Mouse (Mus musculus): Measurements from ENCODE around the gene Nr1d1.

Nr1d1 gene

DNA sequence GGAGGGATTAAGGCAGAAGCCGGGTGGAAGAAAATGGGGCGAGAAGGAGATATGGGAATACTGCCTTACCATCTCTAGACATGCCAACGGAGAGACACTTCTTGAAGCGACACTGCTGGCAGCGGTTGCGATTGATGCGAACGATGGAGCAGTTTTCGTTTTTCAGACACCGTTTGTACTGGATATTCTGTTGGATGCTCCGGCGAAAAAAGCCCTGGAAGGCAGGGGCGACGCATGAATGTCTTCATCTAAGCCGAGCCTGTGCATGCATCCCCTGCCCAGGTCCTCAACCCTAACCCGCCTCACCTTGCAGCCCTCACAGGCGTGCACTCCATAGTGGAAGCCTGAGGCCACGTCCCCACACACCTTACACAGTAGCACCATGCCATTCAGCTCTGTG is 4.0 kb downstream of the Nr1d1 start:
- in situ Hi-C loops (cut with MboI) = no loop called here

DNA sequence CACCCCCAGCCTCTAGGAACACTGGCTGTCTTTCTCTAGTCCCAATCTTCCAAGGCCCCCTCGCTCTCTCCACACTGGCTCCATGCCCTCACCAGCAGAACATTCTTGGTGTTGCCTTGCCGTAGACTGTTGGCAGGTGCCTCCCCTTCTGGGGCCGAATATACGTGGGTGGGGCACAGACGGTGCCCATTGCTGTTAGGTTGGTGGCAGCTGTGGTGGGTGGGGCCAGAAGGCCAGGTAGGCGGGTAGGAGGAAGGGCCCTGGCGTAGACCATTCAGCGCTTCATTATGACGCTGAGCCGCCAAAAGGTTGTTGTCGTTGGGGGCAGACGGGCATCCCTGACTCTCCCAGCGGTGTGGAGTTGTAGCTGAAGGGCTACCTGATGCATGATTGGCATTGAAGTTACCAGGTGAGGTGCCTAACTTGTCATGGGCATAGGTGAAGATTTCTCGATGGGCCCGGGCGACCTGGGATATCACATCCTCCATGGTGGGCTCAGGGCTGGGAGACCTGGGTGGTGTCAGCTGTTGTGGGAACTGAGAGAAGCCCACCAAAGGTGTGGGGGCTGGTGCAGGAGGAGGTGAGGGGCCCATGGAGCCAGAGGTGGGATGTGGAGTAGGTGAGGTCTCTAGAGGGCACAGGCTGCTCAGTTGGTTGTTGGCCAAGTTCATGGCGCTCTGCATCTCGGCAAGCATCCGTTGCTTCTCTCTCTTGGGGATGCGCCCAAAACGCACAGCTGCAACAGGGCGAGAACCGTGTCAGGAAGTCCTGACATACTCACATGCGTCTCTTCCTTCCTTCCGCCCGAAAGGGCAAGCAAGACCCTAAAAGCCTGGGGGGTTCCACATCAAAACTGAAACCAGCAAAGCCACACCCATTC is 4.8 kb downstream of the Nr1d1 start:
- in situ Hi-C loops (cut with MboI) = no loop called here

DNA sequence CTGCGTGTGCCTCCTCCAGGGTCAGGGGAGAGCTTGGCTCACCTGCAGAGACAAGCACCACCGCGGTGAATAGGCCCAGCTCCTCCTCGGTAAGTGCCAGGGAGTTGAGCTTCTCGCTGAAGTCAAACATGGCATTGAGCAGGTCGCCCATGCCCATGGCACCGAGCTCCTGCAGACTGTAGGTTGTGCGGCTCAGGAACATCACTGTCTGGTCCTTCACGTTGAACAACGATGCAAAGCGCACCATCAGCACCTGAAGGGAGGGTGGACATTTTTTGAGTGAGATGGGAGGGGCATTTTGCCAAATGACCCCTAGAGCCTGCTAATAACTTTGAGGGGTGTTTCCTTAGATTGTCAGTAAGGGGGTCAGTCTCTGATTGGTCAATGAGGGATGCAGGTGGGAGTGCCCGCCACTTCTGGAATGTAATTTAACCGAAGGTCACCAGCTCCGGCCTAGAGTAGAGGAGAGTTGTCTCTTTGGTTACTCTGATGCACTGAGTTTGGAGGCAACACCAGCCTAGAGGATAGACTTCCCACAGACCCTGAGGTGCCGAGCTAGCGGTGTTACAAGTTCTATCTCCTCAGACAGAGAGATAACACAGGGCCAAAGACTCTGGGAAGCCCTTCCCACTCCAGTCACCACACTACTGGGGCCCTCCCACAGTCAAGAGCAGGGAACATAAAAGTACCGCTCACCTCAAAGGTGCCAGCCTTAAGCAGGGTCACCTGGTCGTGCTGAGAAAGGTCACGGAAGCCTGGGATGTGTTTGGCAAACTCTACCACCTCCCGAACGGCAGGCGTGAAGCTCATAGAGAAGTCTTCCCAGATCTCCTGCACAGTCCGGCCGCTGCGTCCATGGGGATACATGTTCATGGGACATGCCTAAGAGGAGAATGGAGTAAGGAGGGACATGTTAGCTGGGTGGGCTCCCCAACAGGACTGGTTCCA is 5.9 kb downstream of the Nr1d1 start:
- in situ Hi-C loops (cut with MboI) = no loop called here

GRCm38 (mm10) chr11:98768127-98769006 is 6.8 kb downstream of the Nr1d1 start:
- in situ Hi-C loops (cut with MboI) = no loop called here

DNA sequence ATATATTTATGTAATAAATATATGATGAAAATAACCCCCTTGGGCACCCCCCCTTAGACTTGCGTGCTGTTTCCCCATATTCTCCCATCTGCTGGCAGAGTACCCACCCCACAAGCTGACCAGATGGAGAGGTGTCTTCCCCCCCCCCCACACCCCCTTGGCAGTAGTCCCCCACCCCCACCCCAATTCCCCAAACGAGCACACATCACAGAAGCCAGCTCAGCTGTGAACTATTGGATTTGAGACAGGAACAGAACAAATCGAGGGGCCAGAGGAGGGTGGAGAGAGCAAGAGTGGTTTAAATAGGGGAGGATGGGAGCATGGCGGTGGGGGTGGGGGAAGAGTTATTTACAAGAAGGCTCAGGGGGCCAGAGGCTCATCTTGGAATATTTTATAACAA is 7.4 kb downstream of the Nr1d1 start:
- in situ Hi-C loops (cut with MboI) = no loop called here

- in situ Hi-C loops (cut with MboI) = no loop called here
Measured at GRCm38 (mm10) chr11:98767276-98767675, 7.9 kb downstream of the Nr1d1 start.

GRCm38 (mm10) chr11:98766816-98767215 is 8.3 kb downstream of the Nr1d1 start:
- in situ Hi-C loops (cut with MboI) = no loop called here

DNA sequence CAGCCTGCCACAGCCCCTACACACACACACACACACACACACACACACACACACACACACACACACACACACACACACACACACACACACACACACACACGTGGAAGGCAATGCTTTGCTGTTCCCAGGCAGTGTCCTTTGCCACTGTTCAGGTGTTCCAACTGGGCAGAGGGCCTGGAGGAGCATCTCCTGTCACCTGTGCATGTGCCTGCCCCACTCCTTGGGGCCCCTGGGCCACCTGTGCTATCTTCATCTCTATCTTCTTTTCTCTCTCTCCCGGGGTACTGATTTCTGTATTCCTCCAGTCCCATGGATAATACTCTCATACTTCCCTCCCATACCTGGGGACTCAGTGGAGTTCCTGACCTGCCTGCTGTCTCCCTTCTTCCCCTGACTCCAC is 8.8 kb downstream of the Nr1d1 start:
- in situ Hi-C loops (cut with MboI) = no loop called here

GRCm38 (mm10) chr11:98765421-98766309 is 9.5 kb downstream of the Nr1d1 start:
- in situ Hi-C loops (cut with MboI) = no loop called here

GRCm38 (mm10) chr11:98764746-98765145 is 10.4 kb downstream of the Nr1d1 start:
- in situ Hi-C loops (cut with MboI) = no loop called here

- in situ Hi-C loops (cut with MboI) = no loop called here
Measured at GRCm38 (mm10) chr11:98764091-98764490, 11.0 kb downstream of the Nr1d1 start.

DNA sequence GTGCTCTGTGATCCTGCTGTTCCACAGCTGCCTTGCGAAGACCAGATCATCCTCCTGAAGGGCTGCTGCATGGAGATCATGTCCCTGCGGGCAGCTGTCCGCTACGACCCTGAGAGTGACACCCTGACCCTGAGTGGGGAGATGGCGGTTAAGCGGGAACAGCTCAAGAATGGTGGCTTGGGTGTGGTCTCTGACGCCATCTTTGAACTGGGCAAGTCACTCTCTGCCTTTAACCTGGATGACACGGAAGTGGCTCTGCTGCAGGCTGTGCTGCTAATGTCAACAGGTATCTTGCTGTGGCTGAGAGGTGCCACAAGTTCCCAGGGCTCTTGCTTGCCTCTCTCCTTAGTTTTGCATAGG is 11.7 kb downstream of the Nr1d1 start:
- in situ Hi-C loops (cut with MboI) = no loop called here

DNA sequence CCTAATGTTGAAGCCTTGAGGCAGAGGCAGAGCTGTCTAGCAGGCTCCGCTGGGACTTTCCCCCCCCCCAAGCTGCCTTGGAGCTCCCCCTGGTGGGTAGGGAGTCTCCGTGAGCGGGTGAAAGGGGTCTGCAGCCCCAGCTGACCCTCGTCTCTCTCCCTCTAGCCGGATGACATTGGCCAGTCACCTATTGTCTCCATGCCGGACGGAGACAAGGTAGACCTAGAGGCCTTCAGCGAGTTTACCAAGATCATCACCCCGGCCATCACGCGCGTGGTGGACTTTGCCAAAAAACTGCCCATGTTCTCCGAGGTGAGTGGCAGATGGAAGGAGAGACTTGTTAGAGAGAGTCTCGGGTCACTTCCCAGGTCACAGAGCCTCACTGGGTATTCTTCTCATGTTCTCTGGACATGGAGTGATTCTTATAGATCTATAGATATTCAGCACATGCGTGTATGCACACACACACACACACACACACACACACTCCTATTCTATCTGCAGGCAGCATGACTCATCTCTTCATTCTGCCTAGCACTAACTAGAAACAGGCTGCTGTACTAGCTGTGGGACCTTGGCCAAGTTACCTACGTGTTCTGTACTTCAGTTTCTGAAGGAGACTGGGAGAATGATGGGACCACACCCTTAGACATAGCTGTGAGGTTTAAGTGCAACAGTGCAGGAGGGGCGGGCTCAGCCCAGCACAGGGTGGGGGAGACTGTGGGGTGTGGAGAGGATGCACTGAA is 12.2 kb downstream of the Nr1d1 start:
- in situ Hi-C loops (cut with MboI) = no loop called here

DNA sequence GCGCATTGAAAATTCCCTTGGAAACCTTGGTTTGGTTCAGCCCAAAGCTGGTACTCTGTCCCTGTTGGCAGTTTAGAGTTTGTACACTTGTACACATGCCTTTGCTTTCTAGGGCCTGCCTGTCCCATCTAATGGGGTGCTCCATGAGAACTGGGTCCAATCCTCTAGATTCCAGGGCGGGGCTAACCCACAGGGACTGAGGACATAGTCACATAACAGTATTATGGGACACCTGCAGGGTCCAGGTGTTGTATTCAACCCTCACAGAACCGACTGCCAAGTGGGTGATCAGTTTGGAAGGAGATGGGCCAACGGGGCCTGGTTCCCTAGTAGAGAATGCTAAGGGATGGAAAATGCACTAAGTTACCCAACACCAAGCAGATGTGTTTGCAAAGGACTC is 13.2 kb downstream of the Nr1d1 start:
- in situ Hi-C loops (cut with MboI) = no loop called here

DNA sequence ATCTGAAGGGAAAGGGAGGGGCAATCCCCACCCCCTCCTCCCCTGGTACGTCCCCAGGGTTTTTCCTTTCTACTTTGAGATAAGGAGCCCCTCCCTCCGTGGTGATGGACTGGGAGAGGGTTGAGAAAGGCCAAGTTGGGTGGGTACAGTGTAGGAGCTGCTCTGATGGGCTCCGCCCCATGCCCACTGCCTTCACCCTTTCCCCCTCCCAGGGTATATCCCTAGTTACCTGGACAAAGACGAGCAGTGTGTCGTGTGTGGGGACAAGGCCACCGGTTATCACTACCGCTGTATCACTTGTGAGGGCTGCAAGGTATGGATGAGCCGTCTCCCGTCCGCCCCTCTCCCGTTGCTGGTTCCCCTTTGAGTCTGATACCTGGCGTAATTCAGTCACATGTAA is 18.4 kb downstream of the Nr1d1 start:
- in situ Hi-C loops (cut with MboI) = no loop called here

- in situ Hi-C loops (cut with MboI) = no loop called here
Measured at GRCm38 (mm10) chr11:98755726-98756380, 19.3 kb downstream of the Nr1d1 start.

DNA sequence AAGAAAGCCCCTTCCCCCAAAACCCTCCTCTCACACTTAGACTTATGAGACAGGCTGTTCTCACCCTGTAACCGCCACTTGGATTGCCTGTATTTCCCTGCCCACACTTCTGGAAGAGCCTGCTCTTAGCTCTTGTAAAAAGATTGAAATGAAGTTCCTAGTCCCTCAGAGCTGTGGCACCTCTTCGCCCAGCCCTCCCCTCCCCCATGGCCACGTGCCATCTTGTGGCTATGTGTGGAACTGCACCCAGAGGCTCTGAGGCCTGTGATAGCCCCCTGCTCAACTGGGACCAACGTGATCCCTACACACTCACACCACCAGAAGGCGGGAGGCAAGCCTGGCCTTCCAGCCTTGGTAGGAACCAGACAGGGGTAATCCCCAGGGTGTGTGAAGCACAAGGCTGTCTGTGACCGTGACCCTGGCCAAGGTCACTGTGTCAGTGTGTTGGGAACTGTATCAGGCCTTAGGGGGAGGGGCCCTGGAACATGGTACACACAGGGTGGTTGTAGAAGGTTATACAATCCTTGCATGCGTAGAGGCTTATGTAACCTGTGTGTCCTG is 20.4 kb downstream of the Nr1d1 start:
- in situ Hi-C loops (cut with MboI) = no loop called here

DNA sequence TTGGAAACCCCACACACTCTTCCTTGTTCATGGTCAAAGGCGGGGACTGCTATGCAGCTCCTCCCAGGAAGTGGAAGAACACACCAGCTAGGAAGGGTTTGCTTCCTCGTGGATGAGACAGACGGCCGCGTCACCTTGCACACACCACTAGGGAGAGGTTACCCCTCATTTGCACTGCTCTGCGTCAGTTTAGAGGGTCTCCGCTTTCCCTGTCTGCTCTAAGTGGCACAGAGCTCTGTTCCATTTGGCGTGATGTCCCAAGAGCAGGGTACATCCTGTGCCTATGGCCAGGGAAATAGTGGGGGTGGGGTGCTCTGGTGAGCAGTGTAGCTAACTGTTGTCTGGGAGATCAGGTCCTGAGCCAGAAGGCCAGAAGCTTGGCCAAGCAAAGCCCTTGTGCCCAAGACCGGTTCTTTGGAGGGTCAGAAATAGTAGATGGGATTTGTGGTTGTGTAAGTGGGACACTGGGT is 20.9 kb downstream of the Nr1d1 start:
- in situ Hi-C loops (cut with MboI) = no loop called here

GRCm38 (mm10) chr11:98753264-98753663 is 21.9 kb downstream of the Nr1d1 start:
- in situ Hi-C loops (cut with MboI) = no loop called here
